Mouse (Mus musculus) liver, postnatal 0 days (tissue): Measurements from ENCODE around the gene Tuba3a. TPM values are rescaled to one million over a fixed set of nuclear protein-coding genes. Genes with fewer than 3 reads are reported as not detected.
A peak's percentile ranks its signal among the peaks of the same experiment; 100 is the strongest.

Experiments used
- ATAC-seq: fragments of 200-750 bp; cut with Nextera tagmentation; 2 replicates; pipeline ENCODE4 v1.8.0; 2017; ENCODE audit warnings: mild to moderate bottlenecking, moderate library complexity
- DNase-seq: peaks from one replicate; pipeline ENCODE4 v3.0.0-alpha.2; 2016
- H3K27ac ChIP-seq: fragments of 300-500 bp; sonication (generic); 2 replicates; pipeline ENCODE4 v1.5.1; 2014; ENCODE audit warnings: antibody characterized with exemption, moderate library complexity, mild to moderate bottlenecking, low read depth
- H3K27me3 ChIP-seq: fragments of 300-500 bp; sonication (generic); 2 replicates; pipeline ENCODE4 v1.6.1; 2014; ENCODE audit warnings: low read length, control low read depth, mixed read lengths; ENCODE audit not compliant: insufficient read depth
- H3K36me3 ChIP-seq: fragments of 300-500 bp; sonication (generic); replicated peaks from 2 replicates; pipeline ENCODE4 v1.6.1; 2014; ENCODE audit warnings: mild to moderate bottlenecking, control low read depth, low read length, moderate library complexity, mixed read lengths; ENCODE audit not compliant: insufficient read depth
- H3K4me1 ChIP-seq: fragments of 300-500 bp; sonication (generic); 2 replicates; pipeline ENCODE4 v1.6.1; 2014; ENCODE audit warnings: antibody characterized with exemption, mild to moderate bottlenecking, control low read depth; ENCODE audit not compliant: insufficient read depth
- H3K4me2 ChIP-seq: fragments of 300-500 bp; sonication (generic); 2 replicates; pipeline ENCODE4 v1.6.1; 2014; ENCODE audit warnings: low read depth, mild to moderate bottlenecking, low read length, moderate library complexity, mixed read lengths
- H3K4me3 ChIP-seq: fragments of 300-500 bp; sonication (generic); 2 replicates; pipeline ENCODE4 v1.5.1; 2014; ENCODE audit warnings: low read depth, low read length
- H3K9ac ChIP-seq: fragments of 300-500 bp; sonication (generic); replicated peaks from 2 replicates; pipeline ENCODE4 v1.6.1; 2014; ENCODE audit warnings: mild to moderate bottlenecking, moderate library complexity
- H3K9me3 ChIP-seq: fragments of 300-500 bp; sonication (generic); 2 replicates; pipeline ENCODE4 v1.6.1; 2016; ENCODE audit warnings: mild to moderate bottlenecking, control low read depth, low read length, mixed read lengths
- CTCF ChIP-seq: sonication (generic); IDR thresholded peaks from 2 replicates; pipeline ENCODE4 v1.5.1; 2016; ENCODE audit warnings: antibody characterized with exemption, low read depth
- EP300 ChIP-seq: IDR thresholded peaks from 2 replicates; pipeline ENCODE4 v1.6.1; 2016; ENCODE audit warnings: antibody characterized with exemption, low read depth, mild to moderate bottlenecking
- WGBS: fragments of 180-500 bp; shearing (Covaris S2); extraction: QIAGEN DNeasy Blood & Tissue Kit; methylation state at CpG from one replicate; pipeline ENCODE4 v1.1.7; 2014; ENCODE audit not compliant: insufficient replicate concordance; 5-methylcytosine and 5-hydroxymethylcytosine counted together
- polyA plus RNA-seq: library from polyadenylated mRNA; unstranded; fragments of >200 nt; fragmentation: Nextera tagmentation; extraction: Ambion mirVana; gene quantifications from 2 replicates; pipeline ENCODE4 v1.2.1, GENCODE M21; 2015

Tuba3a gene
- polyA plus RNA-seq, result not detected in 2 replicates

GRCm38 (mm10) chr6:125285890-125286289, at the start of gene Tuba3a:
TSS of gene Tuba3a (minus strand) at chr6:125286042.
- no peak within 1 kb of the TSS for H3K4me3 ChIP-seq
- TF ChIP-seq EP300, result no peak
- no peak for TF ChIP-seq CTCF
- H3K9ac ChIP-seq, result no peak within 1 kb of the TSS
- no peak within 1 kb of the TSS for H3K27ac ChIP-seq
- 92% methylated on average over 22 of the region's 22 CpGs for WGBS
- H3K9me3 ChIP-seq, result no peaks in the 10 kb centered on the region
- no peaks in the 10 kb centered on the region for H3K4me1 ChIP-seq
- no peak for DNase-seq
- no peaks in the 10 kb centered on the region for H3K27me3 ChIP-seq
- H3K4me2 ChIP-seq, result no peak within 1 kb of the TSS
- ATAC-seq, result no peak
- H3K36me3 ChIP-seq, result no peaks in the 10 kb centered on the region

- no peak overlapping the region for H3K27ac ChIP-seq
- no peak for ATAC-seq
- TF ChIP-seq EP300 (no peak), CTCF (no peak)
Observed at GRCm38 (mm10) chr6:125334356-125334755, 48.5 kb upstream of the Tuba3a start.

GRCm38 (mm10) chr6:125333112-125333899, 47.5 kb upstream of the Tuba3a start:
- H3K4me2 ChIP-seq, result 0 out of 2 replicates have a peak overlapping the region, but pooled peaks have one; percentile 35
- no peak overlapping the region for H3K9ac ChIP-seq
- 52% methylated on average over 14 of the region's 14 CpGs for WGBS
- no peak overlapping the region for H3K4me3 ChIP-seq
- peaks cover 6% of the 10 kb centered on the region for H3K4me1 ChIP-seq
- H3K27ac ChIP-seq, result peak overlapping the region; percentile 51; the same call in 1 of the 2 replicates
- no peaks in the 10 kb centered on the region for H3K9me3 ChIP-seq
- no peak for TF ChIP-seq CTCF
- TF ChIP-seq EP300, result no peak
- no peaks in the 10 kb centered on the region for H3K36me3 ChIP-seq
- ATAC-seq, result no peak; the same call in 1 of the 2 replicates
- DNase-seq, result no peak
- no peaks in the 10 kb centered on the region for H3K27me3 ChIP-seq

More at GRCm38 (mm10) chr6:125334356-125334755, 48.5 kb upstream of the Tuba3a start:
- peaks cover 9% of the 10 kb centered on the region for H3K4me1 ChIP-seq
- no peaks in the 10 kb centered on the region for H3K9me3 ChIP-seq
- peak overlapping the region; percentile 35; the same call in 1 of the 2 replicates for H3K4me2 ChIP-seq
- DNase-seq, result no peak
- no peak overlapping the region for H3K4me3 ChIP-seq
- no peaks in the 10 kb centered on the region for H3K27me3 ChIP-seq
- WGBS, result 52% methylated on average over 2 of the region's 2 CpGs
- no peaks in the 10 kb centered on the region for H3K36me3 ChIP-seq
- H3K9ac ChIP-seq, result no peak overlapping the region

- peaks cover 6% of the 10 kb centered on the region for H3K4me1 ChIP-seq
- WGBS, result 2% methylated on average over 39 of the region's 39 CpGs
- no peaks in the 10 kb centered on the region for H3K27me3 ChIP-seq
- H3K9me3 ChIP-seq, result no peaks in the 10 kb centered on the region
- TF ChIP-seq CTCF (no peak), EP300 (no peak)
- peak; percentile 89 for ATAC-seq
- H3K27ac ChIP-seq, result peak overlapping the region; percentile 44; the same call in 1 of the 2 replicates
- H3K4me2 ChIP-seq, result peak overlapping the region; percentile 70
- peak overlapping the region; percentile 39 for H3K4me3 ChIP-seq
- peak overlapping the region; percentile 45; the same call in 1 of the 2 replicates for H3K9ac ChIP-seq
- H3K36me3 ChIP-seq, result no peaks in the 10 kb centered on the region
- peak; percentile 87 for DNase-seq
Observed at GRCm38 (mm10) chr6:125330626-125331326, 44.9 kb upstream of the Tuba3a start.

- ATAC-seq (no peak), DNase-seq (peak; percentile 53)
- Histone ChIP-seq H3K4me1 (peaks cover 6% of the 10 kb centered on the region; the same call in 1 of the 2 replicates), H3K36me3 (no peaks in the 10 kb centered on the region), H3K27me3 (no peaks in the 10 kb centered on the region), H3K4me2 (no peak overlapping the region), H3K9ac (no peak overlapping the region), H3K4me3 (no peak overlapping the region), H3K9me3 (no peaks in the 10 kb centered on the region), H3K27ac (no peak overlapping the region)
- peak; percentile 71 for TF ChIP-seq CTCF
- no peak for TF ChIP-seq EP300
- WGBS, result 69% methylated on average over 5 of the region's 5 CpGs
Observed at GRCm38 (mm10) chr6:125328243-125328642, 42.4 kb upstream of the Tuba3a start.

GRCm38 (mm10) chr6:125325337-125325736, 39.5 kb upstream of the Tuba3a start:
- H3K9me3 ChIP-seq, result no peaks in the 10 kb centered on the region
- no peak overlapping the region for H3K9ac ChIP-seq
- 41% methylated on average over 6 of the region's 6 CpGs for WGBS
- no peak overlapping the region for H3K4me3 ChIP-seq
- H3K4me1 ChIP-seq, result peaks cover 8% of the 10 kb centered on the region; the same call in 1 of the 2 replicates
- no peak for DNase-seq
- H3K36me3 ChIP-seq, result no peaks in the 10 kb centered on the region
- H3K27ac ChIP-seq, result no peak overlapping the region
- H3K4me2 ChIP-seq, result no peak overlapping the region
- 0 out of 2 replicates have a peak, but pooled peaks have one; percentile 13 for ATAC-seq
- no peak for TF ChIP-seq CTCF
- no peak for TF ChIP-seq EP300
- H3K27me3 ChIP-seq, result peaks cover 19% of the 10 kb centered on the region
